Mouse (Mus musculus) urinary bladder, postnatal 36 days (tissue): ENCODE results near the gene Nr0b1.

Source experiments
- DNase-seq, 2 experiments: peaks; one replicate each; pipeline ENCODE4 v3.0.0; 2022; ENCODE audit warnings: low spot score in 2 of 2, mixed read lengths in 1 of 2

Nr0b1 gene

GRCm38 (mm10) chrX:86191614-86192419 lies at the start of gene Nr0b1:
Gene Nr0b1, plus strand, starts transcription at chrX:86191764.
- no peak for DNase-seq

DNA sequence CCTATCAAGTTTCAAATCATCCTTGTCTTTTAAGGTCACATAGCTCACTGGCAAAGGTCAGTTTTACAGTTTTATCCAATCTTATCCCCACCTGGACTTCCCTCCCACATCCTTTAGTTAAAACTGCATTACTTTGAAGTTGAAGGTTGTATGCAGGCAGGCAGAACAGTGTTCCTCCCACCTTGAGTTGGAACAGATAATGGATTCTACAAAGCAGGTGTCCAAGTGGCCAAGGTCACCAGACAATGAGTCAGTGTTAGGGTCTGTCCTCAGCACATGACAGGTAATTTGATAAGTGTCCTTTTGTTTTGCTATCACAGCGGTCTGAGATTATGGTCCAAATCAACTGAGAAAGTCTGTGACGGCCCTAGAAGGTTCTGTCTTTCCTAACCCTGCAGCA lies 4.3 kb upstream of the Nr0b1 start:
- no peak for DNase-seq

DNA sequence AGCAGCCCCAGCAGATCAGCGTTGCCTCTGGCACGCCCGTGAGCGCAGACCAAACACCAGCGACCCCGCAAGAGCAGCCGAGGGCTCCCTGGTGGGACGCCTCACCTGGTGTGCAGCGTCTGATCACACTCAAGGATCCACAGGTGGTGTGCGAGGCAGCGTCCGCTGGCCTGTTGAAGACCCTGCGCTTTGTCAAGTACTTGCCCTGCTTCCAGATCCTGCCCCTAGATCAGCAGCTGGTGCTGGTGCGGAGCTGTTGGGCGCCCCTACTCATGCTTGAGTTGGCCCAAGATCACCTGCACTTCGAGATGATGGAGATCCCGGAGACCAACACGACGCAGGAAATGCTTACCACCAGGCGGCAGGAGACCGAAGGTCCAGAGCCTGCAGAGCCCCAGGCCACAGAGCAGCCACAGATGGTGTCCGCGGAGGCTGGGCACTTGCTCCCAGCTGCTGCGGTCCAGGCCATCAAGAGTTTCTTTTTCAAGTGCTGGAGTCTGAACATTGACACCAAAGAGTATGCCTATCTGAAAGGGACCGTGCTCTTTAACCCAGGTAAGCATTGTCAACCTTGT lies 943 bp downstream of the Nr0b1 start:
- no peak for DNase-seq

DNA sequence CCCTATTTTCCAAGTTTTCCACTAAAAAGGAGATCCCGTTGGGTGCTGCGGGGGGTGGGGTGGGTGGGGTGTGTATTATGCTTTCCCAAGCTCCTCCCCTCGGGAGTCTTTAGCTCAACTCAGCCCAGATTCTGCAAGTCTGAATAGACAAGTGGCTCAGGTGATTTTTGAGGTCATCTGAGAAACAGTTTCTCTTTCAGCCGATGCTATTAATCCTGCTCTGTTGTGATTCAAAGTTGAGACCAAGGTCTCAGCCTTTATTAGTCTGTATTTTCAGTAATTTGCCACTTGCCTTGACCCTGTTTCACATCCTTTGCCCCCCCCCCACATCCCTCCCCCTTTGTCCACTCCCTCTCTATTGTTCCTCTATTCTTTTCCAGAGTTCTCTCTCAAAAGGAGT lies 1.8 kb downstream of the Nr0b1 start:
- no peak for DNase-seq

DNA sequence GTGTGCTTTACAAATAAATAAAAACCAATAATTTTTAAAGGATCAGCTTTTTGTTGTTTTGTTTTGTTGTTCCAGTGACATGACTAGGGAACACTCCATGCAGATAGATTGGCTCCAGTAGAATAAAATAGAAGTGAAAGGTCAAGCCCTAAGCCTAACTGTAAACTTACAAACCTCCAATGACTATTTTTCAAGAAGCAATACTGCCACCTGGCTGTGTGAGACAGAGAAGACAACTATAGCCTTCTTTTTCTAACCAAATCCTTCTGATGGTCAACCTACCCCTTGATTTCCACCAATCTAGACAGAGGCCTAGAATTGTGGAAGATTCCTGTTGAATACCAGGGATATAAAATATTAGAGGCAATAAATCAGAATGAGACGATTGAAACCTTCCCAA lies 45.7 kb downstream of the Nr0b1 start:
- DNase-seq, result no peak
